Mouse (Mus musculus): ENCODE data around the gene Rgs7.

Rgs7 gene

DNA sequence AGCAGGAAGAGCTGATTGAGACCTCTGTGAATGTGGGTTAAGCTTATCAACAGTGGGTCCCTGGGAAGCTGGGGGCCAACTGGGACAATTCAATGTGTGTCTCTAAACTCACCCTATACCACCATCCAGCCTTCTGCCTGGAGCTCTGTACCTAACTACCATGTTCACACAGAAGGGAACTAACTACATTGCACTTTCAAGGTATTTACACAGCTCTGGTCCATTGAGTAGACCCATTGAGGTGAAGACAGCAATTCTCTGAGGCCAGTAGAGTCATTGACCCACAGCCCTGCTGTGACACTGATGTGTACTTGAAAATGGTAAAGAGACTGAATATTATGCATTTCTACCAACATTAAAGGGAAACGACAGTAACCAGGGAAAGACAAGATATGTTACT, 313.6 kb downstream of the Rgs7 start:
- no peak for DNase-seq (ENCODE audit: low spot score)

- DNase-seq (ENCODE audit: low spot score): no peak
Observed at GRCm38 (mm10) chr1:175174918-175175675, 317.2 kb downstream of the Rgs7 start.

DNA sequence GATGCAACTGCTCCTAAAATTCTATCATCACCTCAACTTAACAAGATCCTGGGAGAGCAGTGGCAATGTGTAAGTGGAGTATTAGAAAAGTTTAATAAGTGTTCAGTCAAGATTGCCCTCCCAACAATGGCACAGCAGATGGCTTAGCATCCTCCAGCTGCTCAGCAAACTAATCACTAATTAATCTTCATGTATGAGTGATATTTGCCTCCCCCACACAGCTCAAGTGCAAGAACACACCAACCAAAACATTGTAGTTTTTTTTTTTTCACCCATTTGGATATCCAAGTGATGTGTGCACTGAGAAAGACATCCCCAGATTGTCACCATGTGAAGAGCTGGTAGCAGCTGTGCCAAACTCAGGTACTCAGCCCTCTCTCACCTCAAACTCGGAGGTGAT, 336.8 kb downstream of the Rgs7 start:
- DNase-seq (ENCODE audit: low spot score): no peak

DNA sequence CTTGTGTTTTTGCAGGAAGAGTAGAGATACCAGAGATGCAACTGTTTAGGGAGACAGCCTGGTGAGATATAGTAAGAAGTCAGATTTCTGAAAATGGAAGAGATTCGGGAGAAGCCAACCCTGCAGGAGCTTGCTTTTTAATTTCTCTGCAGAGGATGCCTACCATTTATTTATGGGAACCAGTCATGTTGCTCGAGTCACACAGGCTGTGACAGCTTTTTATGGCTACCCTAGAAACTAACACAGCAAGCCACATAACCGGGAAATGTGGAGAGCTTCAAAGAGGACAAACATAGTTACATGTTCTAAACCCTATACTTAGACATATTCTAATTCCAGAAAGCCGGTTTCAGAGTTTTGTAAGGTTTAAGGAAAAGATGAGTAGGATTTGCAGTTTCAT, 349.2 kb downstream of the Rgs7 start:
- no peak for DNase-seq (ENCODE audit: low spot score)

GRCm38 (mm10) chr1:175128525-175128924, 363.8 kb downstream of the Rgs7 start:
- DNase-seq (ENCODE audit: low spot score): no peak

- DNase-seq (ENCODE audit: low spot score): no peak
Observed at GRCm38 (mm10) chr1:175124416-175124815, 367.9 kb downstream of the Rgs7 start.

DNA sequence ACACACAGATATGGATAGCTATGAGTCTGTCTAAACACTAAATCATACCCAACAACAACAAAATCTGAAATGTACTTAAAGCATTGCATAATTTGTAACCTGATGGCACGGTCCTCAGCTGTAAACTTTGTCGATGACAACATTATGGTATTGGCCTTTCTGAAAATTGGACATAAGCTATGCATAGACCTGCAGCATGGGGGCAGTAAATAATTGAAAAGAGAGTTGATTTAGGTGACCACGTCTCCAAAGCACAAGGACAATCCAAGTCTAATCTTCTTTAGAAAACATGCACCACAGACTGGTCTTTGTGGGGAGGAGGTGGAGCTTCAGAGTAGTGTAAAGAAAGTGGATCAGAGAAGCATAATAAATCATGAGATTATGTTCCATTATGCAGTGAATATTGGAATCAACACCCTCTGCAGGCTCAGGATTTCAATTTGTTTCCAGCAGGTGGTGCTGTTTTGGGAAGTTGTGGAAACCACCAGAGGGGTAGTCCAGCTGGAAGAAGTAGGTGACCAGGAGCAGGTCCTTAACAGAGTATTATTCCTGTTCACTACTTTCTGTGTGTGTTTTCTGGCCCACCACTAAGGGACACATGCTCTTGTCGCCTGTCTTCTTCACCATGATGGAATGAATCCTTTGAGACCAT, 373.3 kb downstream of the Rgs7 start:
- DNase-seq (ENCODE audit: low spot score): peak; percentile 14

GRCm38 (mm10) chr1:175108270-175108860, 383.9 kb downstream of the Rgs7 start:
- DNase-seq (ENCODE audit: low spot score): no peak

DNA sequence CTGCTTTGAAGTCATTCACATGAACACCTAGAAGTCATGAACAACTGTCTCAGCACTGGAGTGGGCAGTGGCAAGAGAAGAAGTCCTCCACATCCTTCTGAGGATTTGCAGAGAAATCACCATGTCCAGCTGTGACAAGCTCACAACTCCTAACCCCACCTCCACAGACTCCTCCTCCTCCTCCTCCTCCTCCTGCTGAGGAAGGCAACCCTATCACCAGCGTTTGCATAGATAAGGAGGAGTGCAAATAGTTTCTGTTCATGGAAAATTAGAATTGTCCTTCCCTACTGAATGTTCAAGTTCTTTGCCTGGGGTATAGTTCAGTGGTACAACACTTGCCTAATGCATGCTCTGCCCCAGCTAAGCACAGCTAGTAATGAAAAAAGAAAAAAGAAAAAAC, 386.0 kb downstream of the Rgs7 start:
- no peak for DNase-seq (ENCODE audit: low spot score)

GRCm38 (mm10) chr1:175105426-175105825, 386.9 kb downstream of the Rgs7 start:
- no peak for DNase-seq (ENCODE audit: low spot score)

GRCm38 (mm10) chr1:175097014-175097413, 395.3 kb downstream of the Rgs7 start:
- no peak for DNase-seq (ENCODE audit: low spot score)

DNA sequence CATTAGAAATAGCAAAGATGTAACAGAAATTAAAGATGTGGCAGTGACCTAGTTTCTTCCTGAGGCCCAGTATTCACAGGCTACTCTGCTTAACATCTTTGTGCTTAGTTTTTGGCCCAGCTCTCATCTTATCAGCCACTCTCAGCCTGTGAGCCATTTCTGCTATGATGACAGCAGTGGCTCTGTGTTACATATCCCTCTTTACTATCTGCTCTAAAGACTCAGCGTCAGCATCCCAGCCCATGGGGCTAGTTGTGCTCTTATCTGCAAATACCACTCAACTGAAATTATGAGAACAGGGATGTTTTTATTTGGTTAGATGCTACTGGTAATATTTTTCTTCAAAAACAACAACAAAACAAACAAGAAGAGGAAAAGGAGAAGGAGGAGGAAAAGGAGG, 410.2 kb downstream of the Rgs7 start:
- no peak for DNase-seq (ENCODE audit: low spot score)

- no peak for DNase-seq (ENCODE audit: low spot score)
Observed at GRCm38 (mm10) chr1:175079819-175080608, 412.3 kb downstream of the Rgs7 start.

- no peak for DNase-seq (ENCODE audit: low spot score)
Observed at GRCm38 (mm10) chr1:175073500-175074232, 418.6 kb downstream of the Rgs7 start.

- no peak for DNase-seq (ENCODE audit: low spot score)
Observed at GRCm38 (mm10) chr1:175069758-175070290, 422.5 kb downstream of the Rgs7 start.

GRCm38 (mm10) chr1:175049121-175049520, 443.2 kb downstream of the Rgs7 start:
- no peak for DNase-seq (ENCODE audit: low spot score)

GRCm38 (mm10) chr1:175041167-175041817, 451.0 kb downstream of the Rgs7 start:
- peak; percentile 25 for DNase-seq (ENCODE audit: low spot score)

DNA sequence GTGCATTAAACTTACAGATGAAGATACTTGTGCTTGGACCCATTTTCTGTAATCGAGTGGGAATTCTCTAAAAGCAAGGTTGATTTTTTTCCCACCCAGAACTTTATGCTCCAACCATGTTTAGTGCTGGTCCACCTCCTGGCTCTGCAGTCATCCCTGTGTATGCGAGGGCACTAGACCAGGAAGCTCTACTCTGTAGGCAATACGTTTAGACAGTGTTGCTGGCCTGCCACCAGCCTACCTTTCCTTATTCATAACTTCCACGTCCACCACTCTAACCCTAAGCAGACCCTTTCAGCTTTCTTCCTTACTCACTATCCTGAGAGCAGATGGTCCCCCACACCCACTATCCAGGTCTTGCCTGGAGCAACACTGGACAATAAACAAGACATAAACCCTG, 452.3 kb downstream of the Rgs7 start:
- DNase-seq (ENCODE audit: low spot score): no peak

- DNase-seq (ENCODE audit: low spot score): no peak
Observed at GRCm38 (mm10) chr1:175039567-175039966, 452.7 kb downstream of the Rgs7 start.

GRCm38 (mm10) chr1:175035461-175035860, 456.8 kb downstream of the Rgs7 start:
- DNase-seq (ENCODE audit: low spot score): no peak

DNA sequence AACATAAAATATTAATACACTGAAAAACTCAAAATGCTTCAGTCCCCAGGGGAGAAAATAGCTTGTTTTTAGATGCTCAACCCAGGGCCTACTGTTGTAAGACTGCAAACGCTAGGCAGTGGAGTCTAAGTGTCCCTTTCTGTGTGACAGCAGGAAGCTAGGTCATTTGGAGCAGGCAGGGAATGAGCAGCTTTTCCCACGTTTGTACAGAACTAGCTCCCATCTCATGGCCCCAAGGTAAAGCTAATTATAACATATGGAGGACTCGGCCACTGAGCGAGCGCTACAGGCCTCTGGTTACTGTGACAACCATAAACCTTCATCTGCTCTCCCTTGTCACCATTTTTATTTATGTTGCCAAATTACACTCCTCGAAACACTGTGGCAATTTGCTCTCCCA, 460.3 kb downstream of the Rgs7 start:
- no peak for DNase-seq (ENCODE audit: low spot score)
